Mouse (Mus musculus) granulocyte monocyte progenitor cell, adult 5-6 weeks (primary cell): ENCODE results near the gene A630001G21Rik. TPM values are rescaled to one million over a fixed set of nuclear protein-coding genes. Genes with fewer than 3 reads are reported as not detected.

Experiments
- ATAC-seq: replicated peaks from 2 replicates; pipeline ENCODE4 v1.8.0; 2016; ENCODE audit warnings: mild to moderate bottlenecking, moderate TSS enrichment, inconsistent platforms; ENCODE audit not compliant: poor library complexity, severe bottlenecking
- total RNA-seq, 2 experiments: library from RNA; stranded (forward) in 1 of 2; stranded (reverse) in 1 of 2; fragments of 200-712, 200-1000 nt in 1 of 2; fragments of >200 nt in 1 of 2; fragmentation: Nextera tagmentation in 1 of 2; gene quantifications; 2 replicates each; pipeline ENCODE4 v1.2.3; 2014 to 2017

A630001G21Rik gene
- total RNA-seq, 2 experiments from 2014 or later = 77.1 to 129 TPM

GRCm38 (mm10) chr1:85775136-85775535 is 3.3 kb downstream of the A630001G21Rik start:
- no peak for ATAC-seq

- ATAC-seq = no peak
Observed at GRCm38 (mm10) chr1:85771976-85772375, 6.5 kb downstream of the A630001G21Rik start.

GRCm38 (mm10) chr1:85767754-85768153 is 10.7 kb downstream of the A630001G21Rik start:
- ATAC-seq = no peak

- ATAC-seq = peak; percentile 16; the same call in 1 of the 2 replicates
Observed at GRCm38 (mm10) chr1:85766120-85766519, 12.3 kb downstream of the A630001G21Rik start.

GRCm38 (mm10) chr1:85764291-85764690 is 14.2 kb downstream of the A630001G21Rik start:
- ATAC-seq = no peak

GRCm38 (mm10) chr1:85763386-85763785 is 15.1 kb downstream of the A630001G21Rik start:
- ATAC-seq = peak; percentile 89

- ATAC-seq = no peak
Observed at GRCm38 (mm10) chr1:85761665-85762064, 16.8 kb downstream of the A630001G21Rik start.

GRCm38 (mm10) chr1:85758969-85759293 is 19.5 kb downstream of the A630001G21Rik start:
- no peak for ATAC-seq

GRCm38 (mm10) chr1:85758231-85758968 is 20.0 kb downstream of the A630001G21Rik start:
- peak; percentile 93 for ATAC-seq

GRCm38 (mm10) chr1:85757531-85758230 is 20.8 kb downstream of the A630001G21Rik start:
- ATAC-seq = peak; percentile 17

- peak; percentile 27 for ATAC-seq
Observed at GRCm38 (mm10) chr1:85751932-85752680, 26.3 kb downstream of the A630001G21Rik start.

GRCm38 (mm10) chr1:85751494-85751893 is 26.9 kb downstream of the A630001G21Rik start:
- ATAC-seq = peak; percentile 89

- no peak for ATAC-seq
Observed at GRCm38 (mm10) chr1:85750650-85751049, 27.8 kb downstream of the A630001G21Rik start.

- no peak for ATAC-seq
Observed at GRCm38 (mm10) chr1:85749829-85750228, 28.6 kb downstream of the A630001G21Rik start.

- no peak for ATAC-seq
Observed at GRCm38 (mm10) chr1:85746511-85746910, 31.9 kb downstream of the A630001G21Rik start.

GRCm38 (mm10) chr1:85744539-85744938 is 33.9 kb downstream of the A630001G21Rik start:
- ATAC-seq = no peak

GRCm38 (mm10) chr1:85742916-85743505 is 35.4 kb downstream of the A630001G21Rik start:
- no peak for ATAC-seq

- no peak for ATAC-seq
Observed at GRCm38 (mm10) chr1:85742333-85742732, 36.1 kb downstream of the A630001G21Rik start.

- ATAC-seq = peak; percentile 40
Observed at GRCm38 (mm10) chr1:85740923-85741322, 37.5 kb downstream of the A630001G21Rik start.

- no peak for ATAC-seq
Observed at GRCm38 (mm10) chr1:85739819-85740218, 38.6 kb downstream of the A630001G21Rik start.

- ATAC-seq = no peak
Observed at GRCm38 (mm10) chr1:85739000-85739399, 39.4 kb downstream of the A630001G21Rik start.
